Mouse (Mus musculus) stomach, embryonic 14.5 days (tissue): ENCODE measurements at regions not wholly inside any gene's neighbourhood (a gene's known extent, or its start where the extent isn't known, plus 50 kb on each side); places are given as distances from the start of the nearest gene placed in this dataset.
"Not testable (repeated sequence)": the region's sequence is repeated elsewhere in the genome, so short reads cannot be mapped to it uniquely, and the experiment has no call there.

Experiments
- ATAC-seq: fragments of 200-750 bp; cut with Nextera tagmentation; 2 replicates; pipeline ENCODE4 v1.8.0; 2017; ENCODE audit warnings: low read depth, moderate TSS enrichment; ENCODE audit not compliant: insufficient number of reproducible peaks, insufficient read depth, low FRiP score
- H3K27ac ChIP-seq: fragments of 300-500 bp; sonication (generic); 2 replicates; pipeline ENCODE4 v1.5.1; 2014; ENCODE audit warnings: mild to moderate bottlenecking, low read length, moderate library complexity, mixed read lengths
- H3K27me3 ChIP-seq: fragments of 300-500 bp; sonication (generic); 2 replicates; pipeline ENCODE4 v1.6.1; 2014; ENCODE audit warnings: low read length, control low read depth, mixed read lengths; ENCODE audit not compliant: control insufficient read depth, insufficient read depth
- H3K36me3 ChIP-seq: fragments of 300-500 bp; sonication (generic); 2 replicates; pipeline ENCODE4 v1.6.1; 2014; ENCODE audit warnings: mild to moderate bottlenecking, control low read depth, low read length, moderate library complexity, mixed read lengths; ENCODE audit not compliant: control insufficient read depth, insufficient read depth
- H3K4me1 ChIP-seq: fragments of 300-500 bp; sonication (generic); 2 replicates; pipeline ENCODE4 v1.6.1; 2014; ENCODE audit warnings: low read length, control low read depth, mixed read lengths; ENCODE audit not compliant: control insufficient read depth, insufficient read depth
- H3K4me2 ChIP-seq: fragments of 300-500 bp; sonication (generic); replicated peaks from 2 replicates; pipeline ENCODE4 v1.6.1; 2014; ENCODE audit warnings: low read depth, low read length, control low read depth
- H3K4me3 ChIP-seq: fragments of 300-500 bp; sonication (generic); 2 replicates; pipeline ENCODE4 v1.5.1; 2014; ENCODE audit warnings: low read depth, low read length, control low read depth
- H3K9ac ChIP-seq: fragments of 300-500 bp; sonication (generic); replicated peaks from 2 replicates; pipeline ENCODE4 v1.6.1; 2014; ENCODE audit warnings: low read depth, mild to moderate bottlenecking, control low read depth, low read length, moderate library complexity, mixed read lengths
- H3K9me3 ChIP-seq: fragments of 300-500 bp; sonication (generic); 2 replicates; pipeline ENCODE4 v1.6.1; 2016; ENCODE audit warnings: low read depth, low read length, control low read depth; ENCODE audit not compliant: control insufficient read depth
- WGBS: fragments of 180-500 bp; shearing (Covaris S2); extraction: QIAGEN DNeasy Blood & Tissue Kit; methylation state at CpG from one replicate; pipeline ENCODE4 v1.1.7; 2014; 5-methylcytosine and 5-hydroxymethylcytosine counted together

GRCm38 (mm10) chr8:88825816-88826215, 129.0 kb downstream of the Cyld start:
- H3K4me1 ChIP-seq = no peaks in the 10 kb centered on the region
- no peaks in the 10 kb centered on the region for H3K9me3 ChIP-seq
- H3K4me2 ChIP-seq = no peak overlapping the region
- H3K4me3 ChIP-seq = no peak overlapping the region
- H3K27ac ChIP-seq = no peak overlapping the region
- no peak overlapping the region for H3K9ac ChIP-seq
- no peaks in the 10 kb centered on the region for H3K36me3 ChIP-seq
- no peak for ATAC-seq
- 61% methylated on average over 5 of the region's 5 CpGs for WGBS
- no peaks in the 10 kb centered on the region for H3K27me3 ChIP-seq

GRCm38 (mm10) chr8:88823931-88824330, 127.1 kb downstream of the Cyld start:
- H3K9ac ChIP-seq = no peak overlapping the region
- H3K4me3 ChIP-seq = no peak overlapping the region
- H3K4me1 ChIP-seq = no peaks in the 10 kb centered on the region
- H3K4me2 ChIP-seq = no peak overlapping the region
- WGBS = 78% methylated on average over 7 of the region's 7 CpGs
- no peaks in the 10 kb centered on the region for H3K36me3 ChIP-seq
- no peak overlapping the region for H3K27ac ChIP-seq
- H3K27me3 ChIP-seq = no peaks in the 10 kb centered on the region
- no peak for ATAC-seq
- no peaks in the 10 kb centered on the region for H3K9me3 ChIP-seq

- no peaks in the 10 kb centered on the region for H3K9me3 ChIP-seq
- WGBS = 88% methylated on average over 5 of the region's 5 CpGs
- H3K4me1 ChIP-seq = no peaks in the 10 kb centered on the region
- H3K9ac ChIP-seq = no peak overlapping the region
- H3K4me3 ChIP-seq = no peak overlapping the region
- H3K4me2 ChIP-seq = no peak overlapping the region
- no peaks in the 10 kb centered on the region for H3K36me3 ChIP-seq
- H3K27me3 ChIP-seq = no peaks in the 10 kb centered on the region
- no peak overlapping the region for H3K27ac ChIP-seq
- no peak for ATAC-seq
Measured at GRCm38 (mm10) chr8:88820275-88820850, 123.5 kb downstream of the Cyld start.

- H3K4me1 ChIP-seq = no peaks in the 10 kb centered on the region
- no peak for ATAC-seq
- 84% methylated on average over 5 of the region's 5 CpGs for WGBS
- no peak overlapping the region for H3K4me3 ChIP-seq
- H3K9ac ChIP-seq = no peak overlapping the region
- H3K9me3 ChIP-seq = no peaks in the 10 kb centered on the region
- no peaks in the 10 kb centered on the region for H3K27me3 ChIP-seq
- no peak overlapping the region for H3K27ac ChIP-seq
- H3K36me3 ChIP-seq = no peaks in the 10 kb centered on the region
- no peak overlapping the region for H3K4me2 ChIP-seq
Measured at GRCm38 (mm10) chr8:88816461-88816860, 119.6 kb downstream of the Cyld start.

GRCm38 (mm10) chr8:88814246-88814645, 117.4 kb downstream of the Cyld start:
- no peaks in the 10 kb centered on the region for H3K36me3 ChIP-seq
- 92% methylated on average over 6 of the region's 6 CpGs for WGBS
- no peak for ATAC-seq
- H3K27me3 ChIP-seq = no peaks in the 10 kb centered on the region
- no peak overlapping the region for H3K4me3 ChIP-seq
- no peak overlapping the region for H3K27ac ChIP-seq
- no peaks in the 10 kb centered on the region for H3K9me3 ChIP-seq
- H3K9ac ChIP-seq = no peak overlapping the region
- H3K4me1 ChIP-seq = no peaks in the 10 kb centered on the region
- H3K4me2 ChIP-seq = no peak overlapping the region

- H3K27ac ChIP-seq = no peak overlapping the region
- H3K4me3 ChIP-seq = no peak overlapping the region
- H3K9me3 ChIP-seq = no peaks in the 10 kb centered on the region
- H3K4me2 ChIP-seq = no peak overlapping the region
- no peak for ATAC-seq
- no peaks in the 10 kb centered on the region for H3K4me1 ChIP-seq
- no peak overlapping the region for H3K9ac ChIP-seq
- H3K36me3 ChIP-seq = no peaks in the 10 kb centered on the region
- H3K27me3 ChIP-seq = no peaks in the 10 kb centered on the region
- WGBS = 75% methylated on average over 27 of the region's 27 CpGs
Measured at GRCm38 (mm10) chr8:88812901-88813676, 116.3 kb downstream of the Cyld start.

- not testable (repeated sequence) for H3K27me3 ChIP-seq, H3K9me3 ChIP-seq, H3K9ac ChIP-seq, ATAC-seq, H3K4me2 ChIP-seq, H3K4me1 ChIP-seq, H3K4me3 ChIP-seq, H3K27ac ChIP-seq, H3K36me3 ChIP-seq
- 89% methylated on average over 10 of the region's 10 CpGs for WGBS
Measured at GRCm38 (mm10) chr8:88806851-88807250, 110.0 kb downstream of the Cyld start.
